Mouse (Mus musculus) neural tube, embryonic 10.5 days (tissue): Measurements from ENCODE around the gene Spry1.
A peak's percentile ranks its signal among the peaks of the same experiment; 100 is the strongest.

Experiments used
- DNase-seq: peaks from one replicate; pipeline ENCODE4 v3.0.0-alpha.2; 2017; ENCODE audit warnings: low spot score; ENCODE audit errors: extremely low spot score

Gene Spry1

DNA sequence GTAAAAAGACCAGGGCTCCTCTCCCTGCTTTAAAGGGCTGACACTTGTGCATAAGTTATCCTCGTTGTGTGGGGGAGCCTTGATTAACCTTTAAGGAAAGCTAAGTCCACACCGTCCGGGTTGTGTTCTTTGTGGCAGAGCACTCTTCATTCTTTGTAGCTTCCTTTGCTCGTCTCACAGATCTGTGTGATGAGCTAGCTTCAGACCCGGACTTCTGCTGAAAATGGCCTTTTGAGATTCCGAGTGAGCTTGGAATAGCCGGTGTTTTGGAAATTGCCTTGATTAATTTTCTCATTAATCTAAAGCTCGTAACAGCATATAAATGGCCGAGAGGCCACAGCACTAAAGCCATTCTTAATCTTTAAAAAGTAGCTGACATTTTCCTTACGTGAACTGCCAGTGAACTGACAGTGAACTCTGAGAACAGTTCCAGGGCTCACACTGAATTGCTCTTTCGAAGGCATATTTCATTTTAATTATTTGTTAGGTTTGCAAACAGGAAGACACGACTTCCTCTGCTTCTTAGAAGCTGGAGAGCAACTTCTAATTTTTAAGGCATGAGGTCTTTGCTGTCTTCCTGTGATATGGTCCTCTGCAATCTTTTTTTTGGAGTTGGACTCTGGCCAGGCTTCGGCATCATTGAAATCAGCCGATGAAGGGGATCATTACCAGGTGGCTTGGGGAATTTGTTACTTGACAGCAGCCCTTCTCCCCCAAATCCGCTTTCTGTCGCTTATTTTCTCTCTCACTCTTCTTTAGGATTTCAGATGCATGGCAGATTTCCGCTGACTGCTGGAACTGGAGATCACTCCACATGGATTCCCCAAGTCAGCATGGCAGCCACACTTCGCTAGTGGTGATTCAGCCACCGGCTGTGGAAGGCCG, 2.3 kb downstream of the Spry1 start:
- DNase-seq: no peak

DNA sequence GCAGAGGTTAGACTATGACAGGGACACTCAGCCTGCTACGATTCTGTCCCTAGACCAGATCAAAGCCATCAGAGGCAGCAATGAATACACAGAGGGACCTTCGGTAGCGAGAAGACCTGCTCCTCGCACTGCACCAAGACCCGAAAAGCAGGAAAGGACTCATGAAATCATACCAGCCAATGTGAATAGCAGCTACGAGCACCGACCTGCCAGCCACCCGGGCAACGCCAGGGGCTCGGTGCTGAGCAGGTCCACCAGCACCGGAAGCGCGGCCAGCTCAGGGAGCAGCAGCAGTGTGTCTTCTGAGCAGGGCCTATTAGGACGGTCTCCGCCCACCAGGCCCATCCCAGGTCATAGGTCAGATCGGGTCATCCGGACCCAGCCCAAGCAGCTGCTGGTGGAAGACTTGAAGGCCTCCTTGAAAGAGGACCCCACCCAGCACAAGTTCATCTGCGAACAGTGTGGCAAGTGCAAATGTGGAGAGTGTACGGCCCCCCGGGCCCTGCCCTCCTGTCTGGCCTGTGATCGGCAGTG, 3.0 kb downstream of the Spry1 start:
- DNase-seq: no peak

DNA sequence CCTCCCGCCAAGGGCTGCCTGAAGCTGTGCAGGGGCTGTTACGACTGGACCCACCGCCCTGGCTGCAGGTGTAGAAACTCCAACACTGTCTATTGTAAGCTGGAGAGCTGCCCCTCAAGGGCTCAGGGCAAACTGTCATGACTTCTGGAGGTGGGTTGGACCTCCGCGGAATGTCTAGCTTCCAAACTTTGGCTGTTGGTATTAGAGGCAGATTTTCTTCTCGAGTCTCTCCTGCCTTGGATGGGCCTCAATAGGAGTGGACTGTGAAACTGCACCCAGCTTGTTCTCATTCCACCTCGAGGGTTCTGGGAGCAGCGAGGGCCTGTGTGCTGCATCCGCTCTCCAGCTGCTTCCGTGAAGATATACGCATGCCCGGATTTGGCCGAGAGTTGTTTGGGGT, 3.7 kb downstream of the Spry1 start:
- DNase-seq: no peak

DNA sequence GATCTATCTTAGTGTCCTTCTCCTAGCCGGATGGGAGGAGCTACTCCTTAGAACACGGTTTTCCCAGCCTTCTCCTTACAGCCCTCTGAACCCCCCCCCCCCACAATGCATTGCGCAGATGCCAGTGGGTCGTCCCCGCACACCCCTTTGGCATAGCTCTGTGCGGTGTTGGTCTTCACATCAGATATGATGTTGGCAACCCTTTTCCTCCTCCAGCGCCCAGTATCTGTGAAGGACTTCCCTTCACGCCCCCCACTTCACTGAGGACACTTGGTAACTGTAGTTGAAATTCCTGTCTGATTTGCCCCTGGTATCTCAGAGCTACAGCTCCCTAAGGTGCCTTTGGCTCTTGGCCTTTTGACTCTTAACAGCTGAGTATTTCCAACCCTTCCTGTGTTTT, 4.2 kb downstream of the Spry1 start:
- no peak for DNase-seq

DNA sequence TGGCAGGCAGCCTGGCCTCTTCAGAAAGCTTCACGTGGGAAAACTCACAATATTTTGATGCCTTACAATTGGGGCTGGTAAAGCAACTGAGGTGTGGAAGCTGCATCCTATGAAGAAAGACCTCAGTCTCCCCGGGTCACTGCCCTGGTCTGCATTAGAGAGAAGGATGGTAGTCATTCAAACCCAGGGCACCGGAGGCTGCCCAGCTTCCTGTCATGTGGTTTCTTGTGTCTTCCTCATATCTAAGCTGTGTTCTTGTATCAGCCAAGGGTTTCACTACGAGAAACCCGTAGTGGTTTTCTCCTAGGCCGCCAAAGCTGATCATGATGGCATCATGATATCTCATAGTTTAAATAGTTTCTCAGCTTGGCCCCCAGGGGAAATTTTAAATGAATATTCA, 5.3 kb downstream of the Spry1 start:
- peak; percentile 6 for DNase-seq

DNA sequence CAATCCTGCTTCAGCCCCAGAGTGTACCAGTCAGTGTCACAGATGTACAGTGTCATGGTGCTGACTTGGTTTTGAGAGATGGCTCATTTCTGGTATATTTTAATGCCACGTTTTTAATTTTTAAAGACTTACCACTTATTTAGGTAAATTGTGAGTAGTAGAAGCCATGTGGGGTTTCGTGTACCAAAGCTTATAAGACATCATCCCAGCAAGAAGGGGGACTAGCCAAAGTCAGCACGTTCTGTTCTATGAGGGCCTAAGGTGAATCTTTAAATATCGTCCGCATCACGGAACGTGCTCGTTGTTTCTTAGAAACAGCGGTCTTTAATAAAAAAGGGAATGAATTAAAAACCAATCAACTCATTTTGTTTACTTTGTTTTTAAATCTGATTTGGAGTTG, 6.5 kb downstream of the Spry1 start:
- DNase-seq: no peak

DNA sequence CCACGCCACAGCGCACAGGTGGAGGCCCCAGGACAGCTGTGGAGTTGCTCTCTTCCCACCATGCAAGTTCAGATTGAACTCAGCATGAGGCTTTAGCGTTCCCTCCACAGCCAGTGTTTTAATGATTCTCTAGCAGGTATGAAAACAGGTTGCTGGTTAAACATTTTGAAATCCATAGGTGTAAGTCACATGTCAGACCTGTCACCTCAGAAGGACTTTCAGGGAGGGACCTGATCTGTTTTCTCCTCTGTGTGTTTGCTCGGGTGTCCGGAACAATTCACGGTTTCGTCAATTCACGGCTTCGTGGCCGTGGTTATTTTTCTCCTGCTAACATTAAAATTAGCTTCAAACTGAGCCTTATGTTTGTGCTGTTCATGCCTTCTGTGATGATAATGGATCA, 7.5 kb downstream of the Spry1 start:
- no peak for DNase-seq

DNA sequence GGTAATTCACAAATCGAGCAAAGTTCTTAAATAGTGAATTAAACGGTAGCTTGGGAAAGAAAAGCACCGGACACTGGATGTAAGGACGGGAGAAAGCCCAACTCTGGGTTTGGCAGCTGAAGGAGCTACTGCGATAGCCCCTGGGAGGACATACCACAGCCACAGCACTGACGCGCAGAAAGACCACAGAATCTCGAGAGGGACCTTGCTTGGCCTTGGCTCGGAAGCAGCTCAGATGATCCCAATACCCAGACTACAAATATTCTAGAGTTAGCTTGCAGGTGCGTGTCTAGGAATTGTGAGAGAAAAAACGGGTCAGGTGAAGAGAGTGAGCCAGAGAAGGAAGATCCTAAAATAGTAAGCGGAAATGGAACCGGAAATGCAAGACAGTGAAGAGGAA, 8.5 kb downstream of the Spry1 start:
- DNase-seq: no peak

DNA sequence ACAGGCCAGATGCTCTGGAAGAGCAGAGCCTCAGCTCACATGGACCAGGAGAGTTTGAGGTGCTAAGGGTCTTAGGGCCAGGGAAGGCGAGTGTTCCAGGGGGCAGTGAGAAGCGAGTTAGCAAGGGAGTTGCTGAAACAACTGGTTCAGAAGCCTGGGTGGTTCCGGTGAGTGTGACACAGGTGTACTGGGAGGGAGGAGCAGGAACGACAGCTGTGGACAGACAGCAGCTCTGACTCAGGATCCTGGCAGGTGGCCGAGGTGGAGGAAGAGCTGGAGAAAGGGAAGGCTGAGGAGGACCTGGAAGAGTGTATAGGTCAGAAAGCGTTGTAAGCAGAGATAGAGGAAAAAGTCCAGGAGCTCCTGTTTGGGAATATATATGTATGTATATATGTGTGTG, 9.5 kb downstream of the Spry1 start:
- no peak for DNase-seq

DNA sequence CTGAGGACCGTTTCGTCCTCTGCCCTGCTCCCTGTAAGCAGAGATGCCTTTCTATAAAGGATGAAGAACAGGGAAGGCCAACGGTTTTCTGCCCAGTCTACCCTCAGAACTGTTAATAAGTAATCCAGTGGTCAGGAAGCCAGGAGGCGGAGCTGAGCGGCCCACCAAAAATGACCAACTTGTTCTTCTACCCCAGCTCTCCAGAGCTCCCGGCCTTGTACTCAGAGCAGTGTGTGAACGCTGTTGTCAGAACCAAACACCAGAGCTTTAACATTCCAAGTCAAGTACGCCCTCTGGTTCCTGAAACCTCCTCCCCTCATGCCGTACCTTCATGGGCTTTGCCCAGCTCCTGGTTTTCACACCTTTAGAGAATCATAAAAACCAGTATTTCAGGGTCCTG, 12.8 kb downstream of the Spry1 start:
- DNase-seq: no peak

DNA sequence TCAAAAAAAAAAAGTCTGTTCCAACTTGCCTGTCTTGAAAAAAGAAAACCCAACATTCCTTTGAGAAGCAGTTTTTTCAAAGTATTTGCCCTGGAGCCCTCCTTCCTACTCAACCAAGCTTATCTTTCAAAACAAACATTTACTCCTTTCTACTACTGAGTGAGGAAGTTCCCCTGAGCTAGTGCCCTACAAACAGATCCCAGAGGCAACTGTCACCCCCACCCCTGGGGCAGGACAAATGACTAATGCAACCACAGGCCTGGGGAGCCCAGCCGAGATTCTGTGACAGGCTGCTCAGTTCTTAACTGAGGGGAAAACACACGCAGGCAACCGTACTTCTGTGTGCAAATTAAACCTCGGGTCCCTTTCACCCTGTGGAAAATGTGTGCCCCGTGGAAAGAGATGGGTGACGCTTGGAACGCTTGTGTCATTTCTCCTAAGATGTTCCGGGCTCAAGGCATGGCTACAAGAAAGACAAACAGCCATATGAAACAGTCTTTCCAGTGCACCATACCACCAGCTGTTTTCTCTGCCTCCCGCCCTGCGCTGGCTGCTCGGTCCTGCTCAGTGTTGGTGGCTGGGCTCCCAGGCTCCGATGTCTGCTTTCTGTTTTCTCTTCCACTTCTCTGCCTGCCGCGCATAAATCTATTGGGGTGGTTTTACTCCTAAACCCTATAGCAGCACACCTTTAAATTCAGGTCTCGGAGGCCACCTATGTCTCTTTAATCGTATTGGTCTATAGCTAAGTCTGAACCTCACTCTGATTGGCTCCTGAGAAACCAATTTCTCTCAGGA, 14.4 kb downstream of the Spry1 start:
- DNase-seq: no peak

DNA sequence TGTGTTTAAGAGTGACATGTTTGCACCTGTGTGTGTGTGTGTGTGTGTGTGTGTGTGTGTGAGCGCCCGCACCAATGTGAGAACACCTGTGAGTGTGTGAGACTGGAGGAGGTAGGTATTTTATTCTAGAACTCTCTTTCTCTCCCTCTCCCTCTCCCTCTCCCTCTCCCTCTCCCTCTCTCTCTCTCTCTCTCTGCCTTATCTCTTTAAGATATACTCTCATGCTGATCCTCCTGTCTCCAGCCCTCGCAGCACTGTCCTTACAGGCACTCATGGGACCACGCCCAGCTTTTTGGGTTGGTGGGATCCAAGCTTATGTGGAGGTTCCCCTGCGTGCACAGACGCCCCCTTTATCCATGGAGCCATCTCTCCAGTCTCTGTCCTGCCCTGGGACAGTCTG, 15.0 kb downstream of the Spry1 start:
- DNase-seq: no peak

DNA sequence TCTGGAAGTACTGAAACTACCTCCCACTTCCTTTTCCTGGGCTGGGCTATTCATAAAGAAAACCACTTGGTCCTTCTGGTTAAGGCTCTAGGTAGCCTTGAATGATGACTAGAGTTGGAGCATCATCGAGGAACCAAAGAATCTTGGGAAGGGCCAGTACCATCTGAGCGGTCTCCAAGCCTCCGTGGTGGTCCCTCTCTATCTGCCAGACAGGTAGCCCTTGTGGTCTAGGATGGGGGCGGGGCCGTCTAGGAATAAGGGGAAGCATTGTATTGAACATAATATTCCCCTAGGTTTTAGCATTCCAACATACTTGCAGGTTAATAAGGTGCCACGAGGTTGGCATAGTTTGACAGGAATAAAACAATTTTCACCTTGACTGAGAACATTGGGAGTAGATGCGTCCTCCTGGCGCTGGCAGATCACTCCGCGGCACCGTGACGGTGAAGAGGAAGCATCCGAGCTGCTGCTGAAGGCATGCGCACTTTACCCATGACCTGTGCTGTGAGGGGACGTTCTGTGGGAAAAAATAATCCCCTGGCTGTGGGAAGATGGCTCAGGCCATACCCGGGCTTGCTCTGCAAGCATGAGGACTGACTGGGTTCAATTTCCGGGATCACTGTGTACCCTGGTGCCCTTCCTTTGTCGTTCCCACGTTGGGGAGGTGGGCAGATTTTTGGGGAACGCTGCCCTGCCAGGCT, 16.3 kb downstream of the Spry1 start:
- no peak for DNase-seq

DNA sequence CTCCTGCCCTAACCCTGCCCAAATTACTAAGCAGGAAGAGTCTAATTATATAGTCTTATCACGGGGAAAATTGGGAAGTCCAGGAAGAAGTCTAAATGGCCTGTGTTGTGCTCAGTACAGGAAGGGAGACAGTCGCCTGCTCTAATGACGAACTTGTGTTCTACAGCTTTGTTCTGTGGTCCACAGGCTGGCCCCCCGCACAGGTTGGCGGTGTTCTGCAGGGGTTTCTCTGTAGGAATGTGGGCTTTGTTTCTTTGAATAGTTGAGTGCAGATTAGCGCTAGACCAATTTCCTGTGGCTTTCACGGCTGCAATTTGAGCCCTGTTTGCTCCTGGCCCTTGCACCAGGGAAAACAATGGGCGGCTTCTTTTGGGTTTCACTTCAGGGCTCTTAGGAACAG, 17.3 kb downstream of the Spry1 start:
- DNase-seq: no peak

DNA sequence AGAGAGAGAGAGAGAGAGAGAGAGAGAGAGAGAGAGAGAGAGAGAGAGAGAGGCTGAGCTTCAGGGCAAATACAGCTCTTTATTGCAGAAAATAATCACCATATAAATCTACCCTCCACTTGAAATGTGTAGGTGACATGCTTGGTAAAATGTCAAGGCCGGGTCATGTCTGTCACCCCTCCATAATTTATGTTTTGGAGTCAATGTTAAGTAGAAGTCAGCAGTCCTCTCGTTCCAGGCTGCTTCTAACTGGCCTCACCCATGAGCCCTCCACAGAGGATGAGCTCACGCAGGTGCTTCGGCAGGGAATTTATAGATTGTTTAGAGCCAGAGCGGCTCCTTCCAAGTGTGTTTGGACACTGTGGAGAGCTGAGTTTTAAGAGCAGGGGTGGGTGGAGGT, 18.4 kb downstream of the Spry1 start:
- DNase-seq: no peak

DNA sequence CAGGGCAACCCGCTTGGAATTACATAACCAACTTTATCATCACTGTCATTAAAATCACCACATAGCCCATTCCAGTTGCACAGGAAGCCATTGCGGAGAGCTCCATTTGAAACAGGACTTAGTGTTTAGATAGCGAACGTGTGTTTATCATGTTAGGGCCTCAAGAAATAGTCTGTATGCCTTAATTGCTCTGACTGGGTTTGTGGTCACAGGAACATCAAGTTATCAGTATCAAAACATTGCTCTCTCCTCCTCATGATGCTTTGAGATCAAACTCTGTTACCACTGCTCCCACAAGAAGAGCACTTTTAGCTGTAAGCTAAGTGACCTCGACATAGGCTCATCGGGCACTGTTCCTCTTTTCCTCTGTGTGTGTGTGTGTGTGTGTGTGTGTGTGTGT, 19.9 kb downstream of the Spry1 start:
- no peak for DNase-seq

DNA sequence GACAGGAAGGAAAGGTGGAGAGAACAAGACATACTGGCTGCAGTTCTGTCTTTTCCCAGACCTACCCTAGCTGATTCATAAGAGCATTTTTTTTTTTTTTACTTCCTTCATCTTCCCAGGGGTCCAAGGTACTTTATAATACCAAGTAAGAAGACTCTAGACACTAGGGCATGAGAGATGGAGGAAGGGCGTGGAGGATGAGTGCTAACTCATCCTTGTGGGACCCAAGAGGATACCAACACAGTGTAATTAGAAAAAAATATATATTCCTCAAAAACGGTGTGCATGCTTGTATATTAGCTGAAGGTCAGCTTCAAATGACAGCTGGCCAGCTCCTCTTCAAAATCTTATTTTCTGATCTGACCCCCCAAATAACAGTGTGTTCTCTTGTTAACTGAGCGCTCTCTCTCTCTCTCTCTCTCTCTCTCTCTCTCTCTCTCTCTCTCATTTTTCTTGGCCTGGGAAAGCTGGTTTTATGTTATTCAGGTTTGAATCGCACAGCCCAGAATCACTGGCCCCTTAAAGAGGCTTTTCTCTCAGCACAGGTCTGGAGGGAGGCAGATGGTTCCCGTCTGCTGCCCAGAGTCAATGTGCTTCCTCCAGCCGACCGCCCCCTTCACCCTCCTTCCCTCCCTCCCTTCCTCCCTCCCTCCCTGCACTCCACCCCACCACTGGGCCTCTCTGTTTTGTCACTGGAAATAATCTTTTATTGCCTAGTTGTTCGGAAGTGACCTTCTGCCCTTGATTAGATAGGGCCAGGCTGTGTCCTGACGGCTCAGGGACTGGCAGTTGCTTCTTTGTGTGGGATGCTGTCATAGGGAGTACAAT, 26.8 kb downstream of the Spry1 start:
- DNase-seq: peak; percentile 73

DNA sequence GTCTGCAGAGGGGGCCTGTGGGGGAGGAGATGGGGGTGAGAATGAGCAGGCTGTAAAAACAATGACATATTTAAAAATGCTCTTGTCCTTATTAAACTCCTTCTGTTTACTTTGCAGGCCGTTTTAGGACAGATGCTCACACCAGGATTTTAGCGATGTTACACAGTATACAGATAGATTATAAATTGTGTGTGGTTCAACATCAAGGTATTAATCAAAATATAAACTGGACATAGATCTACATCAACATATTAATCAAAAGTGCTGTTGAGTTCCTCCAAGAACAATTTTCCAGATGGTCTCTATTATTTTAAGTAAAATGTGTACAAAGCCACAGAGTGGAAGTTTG, 27.3 kb downstream of the Spry1 start:
- DNase-seq: no peak

DNA sequence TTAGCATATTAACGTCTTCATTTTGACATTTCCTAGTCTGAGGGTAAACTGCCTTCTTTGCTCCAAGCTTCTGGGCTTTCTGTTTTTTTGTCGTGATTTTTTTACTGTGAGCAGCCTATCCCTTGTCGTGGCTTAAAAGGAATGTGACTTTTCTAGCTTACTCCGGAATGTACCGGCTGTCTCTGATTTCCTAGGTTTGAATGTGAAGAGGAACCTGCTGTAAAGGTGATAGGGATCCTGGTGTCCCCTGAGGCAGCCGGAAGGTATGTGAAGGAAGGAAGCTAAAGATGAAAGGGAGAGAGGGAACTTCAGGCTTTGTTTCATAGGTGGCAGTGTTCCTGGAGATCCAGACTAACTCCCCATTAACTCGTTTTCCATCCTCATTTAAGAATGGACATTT, 28.0 kb downstream of the Spry1 start:
- DNase-seq: no peak

DNA sequence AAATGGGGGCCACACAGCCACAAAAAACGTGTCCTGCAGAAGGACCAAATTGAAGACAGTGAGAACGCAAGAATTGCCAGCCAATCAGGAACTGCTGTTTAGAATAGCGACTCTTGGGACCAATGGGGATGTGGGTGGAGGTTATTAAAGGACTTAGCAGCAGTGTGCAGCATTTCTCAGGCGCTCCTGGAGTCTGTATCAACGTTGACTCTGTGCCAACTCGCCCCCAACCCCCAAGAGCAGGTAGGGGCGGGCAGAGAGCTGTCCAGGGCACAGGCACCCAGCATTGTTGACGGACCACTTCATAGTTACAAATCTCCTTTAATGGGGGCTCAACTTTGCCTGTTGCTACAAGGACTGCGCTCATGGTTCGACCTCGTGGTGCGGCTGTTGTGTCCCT, 28.9 kb downstream of the Spry1 start:
- no peak for DNase-seq

DNA sequence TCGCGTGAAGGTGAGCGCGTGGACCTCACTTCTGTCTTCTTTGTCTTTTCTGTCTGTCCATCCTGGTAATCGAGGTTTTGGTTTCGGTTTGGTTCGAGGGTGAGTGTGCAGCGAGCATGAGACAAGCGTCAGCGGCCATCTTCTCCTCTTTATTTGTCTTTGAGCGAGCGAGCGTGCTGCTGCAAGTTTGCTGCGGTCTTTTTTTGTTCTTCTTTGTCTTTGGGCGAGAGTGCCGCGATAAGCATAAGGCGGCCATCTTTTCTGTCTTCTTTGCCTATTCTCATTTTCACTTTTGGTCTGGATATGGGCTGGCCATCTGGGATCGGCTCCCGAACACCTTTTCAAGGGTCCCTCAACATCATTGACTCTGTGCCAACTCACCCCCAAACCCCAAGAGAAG, 29.4 kb downstream of the Spry1 start:
- DNase-seq: no peak
